Mouse (Mus musculus) forebrain, embryonic 14.5 days (tissue): ENCODE data around the gene Zbtb20. TPM values are rescaled to one million over a fixed set of nuclear protein-coding genes. Genes with fewer than 3 reads are reported as not detected.

ENCODE experiments used
- ATAC-seq: fragments of 200-750 bp; cut with Nextera tagmentation; 2 replicates; pipeline ENCODE4 v1.8.0; 2017; ENCODE audit warnings: mild to moderate bottlenecking, moderate library complexity
- DNase-seq: peaks from one replicate; pipeline ENCODE4 v3.0.0-alpha.2; 2015; ENCODE audit warnings: low spot score
- H3K27ac ChIP-seq: fragments of 300-500 bp; sonication (generic); 2 replicates; pipeline ENCODE4 v1.5.1; 2014; ENCODE audit warnings: low read depth, mild to moderate bottlenecking, control low read depth, low read length, moderate library complexity
- H3K27me3 ChIP-seq: fragments of 300-500 bp; sonication (generic); replicated peaks from 2 replicates; pipeline ENCODE4 v1.6.1; 2014; ENCODE audit warnings: low read length, control low read depth, mixed read lengths; ENCODE audit not compliant: control insufficient read depth, insufficient read depth
- H3K36me3 ChIP-seq: fragments of 300-500 bp; sonication (generic); 2 replicates; pipeline ENCODE4 v1.6.1; 2014; ENCODE audit warnings: low read length, control low read depth; ENCODE audit not compliant: control insufficient read depth, insufficient read depth
- H3K4me1 ChIP-seq: fragments of 300-500 bp; sonication (generic); 2 replicates; pipeline ENCODE4 v1.6.1; 2014; ENCODE audit warnings: antibody characterized with exemption, low read length, control low read depth; ENCODE audit not compliant: control insufficient read depth, insufficient read depth
- H3K4me2 ChIP-seq: fragments of 300-500 bp; sonication (generic); 2 replicates; pipeline ENCODE4 v1.6.1; 2014; ENCODE audit warnings: mild to moderate bottlenecking, control low read depth, low read length
- H3K4me3 ChIP-seq: fragments of 300-500 bp; sonication (generic); 2 replicates; pipeline ENCODE4 v1.5.1; 2014; ENCODE audit warnings: low read depth, low read length, control low read depth
- H3K9ac ChIP-seq: fragments of 300-500 bp; sonication (generic); 2 replicates; pipeline ENCODE4 v1.6.1; 2014; ENCODE audit warnings: mild to moderate bottlenecking, low read length, control low read depth, moderate library complexity
- H3K9me3 ChIP-seq: fragments of 300-500 bp; sonication (generic); replicated peaks from 2 replicates; pipeline ENCODE4 v1.6.1; 2016; ENCODE audit warnings: low read length, control low read depth, mixed read lengths; ENCODE audit not compliant: control insufficient read depth
- WGBS: fragments of 180-500 bp; shearing (Covaris S2); extraction: QIAGEN DNeasy Blood & Tissue Kit; methylation state at CpG from one replicate; pipeline ENCODE4 v1.1.7; 2014; 5-methylcytosine and 5-hydroxymethylcytosine counted together
- polyA plus RNA-seq: library from polyadenylated mRNA; unstranded; fragments of >200 nt; fragmentation: Nextera tagmentation; extraction: Ambion mirVana; gene quantifications from 2 replicates; pipeline ENCODE4 v1.2.1, GENCODE M21; 2014

The Zbtb20 gene
- polyA plus RNA-seq, 1 experiment from 2014 or later = 41.0 TPM

- no peak overlapping the region for H3K9ac ChIP-seq
- no peak overlapping the region for H3K4me3 ChIP-seq
- H3K4me2 ChIP-seq = no peak overlapping the region
- no peaks in the 10 kb centered on the region for H3K9me3 ChIP-seq
- H3K4me1 ChIP-seq = no peaks in the 10 kb centered on the region
- ATAC-seq (peak; percentile 57; the same call in 1 of the 2 replicates), DNase-seq (no peak)
- H3K27ac ChIP-seq = no peak overlapping the region
- 79% methylated on average over 21 of the region's 21 CpGs for WGBS
- no peaks in the 10 kb centered on the region for H3K27me3 ChIP-seq
- H3K36me3 ChIP-seq = peaks cover 19% of the 10 kb centered on the region
Measured at GRCm38 (mm10) chr16:43638406-43639049, 762.8 kb downstream of the Zbtb20 start.

- H3K36me3 ChIP-seq = peaks cover 6% of the 10 kb centered on the region; the same call in 1 of the 2 replicates
- H3K27ac ChIP-seq = no peak overlapping the region
- no peak for DNase-seq
- H3K9me3 ChIP-seq = no peaks in the 10 kb centered on the region
- no peak overlapping the region for H3K4me2 ChIP-seq
- H3K4me3 ChIP-seq = no peak overlapping the region
- no peaks in the 10 kb centered on the region for H3K4me1 ChIP-seq
- ATAC-seq = no peak
- no peak overlapping the region for H3K9ac ChIP-seq
- no peaks in the 10 kb centered on the region for H3K27me3 ChIP-seq
- WGBS = 87% methylated on average over 8 of the region's 8 CpGs
Measured at GRCm38 (mm10) chr16:43641230-43641629, 765.5 kb downstream of the Zbtb20 start.

- WGBS = 83% methylated on average over 4 of the region's 4 CpGs
- Histone ChIP-seq H3K4me2 (no peak overlapping the region), H3K27me3 (no peaks in the 10 kb centered on the region), H3K9ac (no peak overlapping the region), H3K9me3 (no peaks in the 10 kb centered on the region), H3K4me3 (no peak overlapping the region), H3K27ac (no peak overlapping the region), H3K36me3 (no peaks in the 10 kb centered on the region; the same call in 1 of the 2 replicates), H3K4me1 (no peaks in the 10 kb centered on the region)
- ATAC-seq (no peak), DNase-seq (no peak)
Measured at GRCm38 (mm10) chr16:43645879-43646278, 770.2 kb downstream of the Zbtb20 start.

GRCm38 (mm10) chr16:43646943-43647342 lies 771.3 kb downstream of the Zbtb20 start:
- H3K4me2 ChIP-seq = no peak overlapping the region
- H3K27ac ChIP-seq = no peak overlapping the region
- DNase-seq (no peak), ATAC-seq (no peak)
- H3K27me3 ChIP-seq = no peaks in the 10 kb centered on the region
- no peak overlapping the region for H3K4me3 ChIP-seq
- H3K9ac ChIP-seq = no peak overlapping the region
- 97% methylated on average over 3 of the region's 3 CpGs for WGBS
- no peaks in the 10 kb centered on the region for H3K9me3 ChIP-seq
- H3K36me3 ChIP-seq = no peaks in the 10 kb centered on the region
- H3K4me1 ChIP-seq = no peaks in the 10 kb centered on the region

- no peak overlapping the region for H3K27ac ChIP-seq
- H3K4me2 ChIP-seq = no peak overlapping the region
- no peak overlapping the region for H3K4me3 ChIP-seq
- no peaks in the 10 kb centered on the region for H3K4me1 ChIP-seq
- ATAC-seq (no peak), DNase-seq (no peak)
- H3K9ac ChIP-seq = no peak overlapping the region
- no peaks in the 10 kb centered on the region for H3K9me3 ChIP-seq
- H3K36me3 ChIP-seq = no peaks in the 10 kb centered on the region
- H3K27me3 ChIP-seq = no peaks in the 10 kb centered on the region
- 100% methylated on average over 1 of the region's 1 CpGs for WGBS
Measured at GRCm38 (mm10) chr16:43647641-43648040, 772.0 kb downstream of the Zbtb20 start.

- ATAC-seq (no peak), DNase-seq (no peak)
- no peaks in the 10 kb centered on the region for H3K36me3 ChIP-seq
- no peak overlapping the region for H3K4me2 ChIP-seq
- H3K9ac ChIP-seq = no peak overlapping the region
- no peak overlapping the region for H3K27ac ChIP-seq
- H3K4me1 ChIP-seq = no peaks in the 10 kb centered on the region
- no peaks in the 10 kb centered on the region for H3K27me3 ChIP-seq
- H3K9me3 ChIP-seq = no peaks in the 10 kb centered on the region
- no peak overlapping the region for H3K4me3 ChIP-seq
- 97% methylated on average over 3 of the region's 3 CpGs for WGBS
Measured at GRCm38 (mm10) chr16:43650355-43651080, 774.8 kb downstream of the Zbtb20 start.

GRCm38 (mm10) chr16:43653288-43653687 lies 777.6 kb downstream of the Zbtb20 start:
- Histone ChIP-seq H3K4me3 (no peak overlapping the region), H3K9ac (no peak overlapping the region), H3K36me3 (no peaks in the 10 kb centered on the region), H3K27ac (no peak overlapping the region), H3K9me3 (no peaks in the 10 kb centered on the region), H3K27me3 (no peaks in the 10 kb centered on the region), H3K4me1 (no peaks in the 10 kb centered on the region), H3K4me2 (no peak overlapping the region)
- 90% methylated on average over 2 of the region's 2 CpGs for WGBS
- DNase-seq (no peak), ATAC-seq (no peak)

- H3K4me3 ChIP-seq = no peak overlapping the region
- no peak overlapping the region for H3K4me2 ChIP-seq
- H3K9me3 ChIP-seq = no peaks in the 10 kb centered on the region
- H3K9ac ChIP-seq = no peak overlapping the region
- WGBS = 90% methylated on average over 3 of the region's 3 CpGs
- H3K27ac ChIP-seq = no peak overlapping the region
- DNase-seq (no peak), ATAC-seq (no peak)
- H3K27me3 ChIP-seq = no peaks in the 10 kb centered on the region
- H3K36me3 ChIP-seq = no peaks in the 10 kb centered on the region
- no peaks in the 10 kb centered on the region for H3K4me1 ChIP-seq
Measured at GRCm38 (mm10) chr16:43654269-43654668, 778.6 kb downstream of the Zbtb20 start.

- WGBS = 92% methylated on average over 6 of the region's 6 CpGs
- no peak for ATAC-seq
Measured at GRCm38 (mm10) chr16:43655183-43655787, 779.6 kb downstream of the Zbtb20 start.

More at GRCm38 (mm10) chr16:43655183-43655787, 779.6 kb downstream of the Zbtb20 start:
- H3K27ac ChIP-seq = no peak overlapping the region
- H3K4me2 ChIP-seq = no peak overlapping the region
- no peaks in the 10 kb centered on the region for H3K4me1 ChIP-seq
- H3K9ac ChIP-seq = no peak overlapping the region
- H3K27me3 ChIP-seq = no peaks in the 10 kb centered on the region
- DNase-seq = no peak
- no peaks in the 10 kb centered on the region for H3K36me3 ChIP-seq
- no peak overlapping the region for H3K4me3 ChIP-seq
- no peaks in the 10 kb centered on the region for H3K9me3 ChIP-seq
